Mouse (Mus musculus) lung, postnatal 25 days (tissue): Measurements from ENCODE around the gene Mdn1.

Experiments used
- DNase-seq: peaks from one replicate; pipeline ENCODE4 v3.0.0; 2022; ENCODE audit warnings: low spot score

The Mdn1 gene

GRCm38 (mm10) chr4:32656918-32657662 is at the start of gene Mdn1:
Mdn1 (plus strand) TSS chr4:32657119.
- peak; percentile 95 for DNase-seq

GRCm38 (mm10) chr4:32615034-32615881 is 41.7 kb upstream of the Mdn1 start, which contains the start of gene Casp8ap2:
Casp8ap2 (plus strand) TSS chr4:32615451.
- peak; percentile 100 for DNase-seq

- DNase-seq, result peak; percentile 32
These were observed 35.3 kb upstream of the Mdn1 start for GRCm38 (mm10) chr4:32621637-32622036.

- DNase-seq, result peak; percentile 9
These were observed 5.2 kb upstream of the Mdn1 start for GRCm38 (mm10) chr4:32651669-32652068.

GRCm38 (mm10) chr4:32656146-32656904 is 594 bp upstream of the Mdn1 start:
- no peak for DNase-seq

- no peak for DNase-seq
These were observed 8.9 kb downstream of the Mdn1 start for GRCm38 (mm10) chr4:32665843-32666242.

- no peak for DNase-seq
These were observed 11.4 kb downstream of the Mdn1 start for GRCm38 (mm10) chr4:32668291-32668690.

GRCm38 (mm10) chr4:32669825-32670224 is 12.9 kb downstream of the Mdn1 start:
- no peak for DNase-seq

- no peak for DNase-seq
These were observed 17.1 kb downstream of the Mdn1 start for GRCm38 (mm10) chr4:32674025-32674424.

GRCm38 (mm10) chr4:32677471-32677870 is 20.6 kb downstream of the Mdn1 start:
- DNase-seq, result no peak

GRCm38 (mm10) chr4:32680843-32681242 is 23.9 kb downstream of the Mdn1 start:
- no peak for DNase-seq

GRCm38 (mm10) chr4:32682471-32682870 is 25.6 kb downstream of the Mdn1 start:
- no peak for DNase-seq

- DNase-seq, result no peak
These were observed 26.2 kb downstream of the Mdn1 start for GRCm38 (mm10) chr4:32683061-32683582.

- DNase-seq, result no peak
These were observed 60.8 kb downstream of the Mdn1 start for GRCm38 (mm10) chr4:32717733-32718132.

GRCm38 (mm10) chr4:32745394-32745793 is 88.5 kb downstream of the Mdn1 start:
- DNase-seq, result no peak

- DNase-seq, result no peak
These were observed 91.5 kb downstream of the Mdn1 start for GRCm38 (mm10) chr4:32748396-32748795.

- no peak for DNase-seq
These were observed 93.8 kb downstream of the Mdn1 start for GRCm38 (mm10) chr4:32750711-32751110.

- no peak for DNase-seq
These were observed 100.5 kb downstream of the Mdn1 start for GRCm38 (mm10) chr4:32757430-32757829.

GRCm38 (mm10) chr4:32767471-32767870 is 110.6 kb downstream of the Mdn1 start:
- no peak for DNase-seq

GRCm38 (mm10) chr4:32768046-32768445 is 111.1 kb downstream of the Mdn1 start:
- peak; percentile 37 for DNase-seq

GRCm38 (mm10) chr4:32770284-32770810 is 113.4 kb downstream of the Mdn1 start:
- DNase-seq, result no peak

GRCm38 (mm10) chr4:32779996-32780395 is 123.1 kb downstream of the Mdn1 start:
- DNase-seq, result no peak
